Mouse (Mus musculus) R1 (cell line): ENCODE measurements around the gene Cyp2u1.

Experiments
- DNase-seq: peaks from one replicate; pipeline ENCODE4 v3.0.0-alpha.2; 2018; ENCODE audit warnings: low read depth, low spot score

Cyp2u1 gene

DNA sequence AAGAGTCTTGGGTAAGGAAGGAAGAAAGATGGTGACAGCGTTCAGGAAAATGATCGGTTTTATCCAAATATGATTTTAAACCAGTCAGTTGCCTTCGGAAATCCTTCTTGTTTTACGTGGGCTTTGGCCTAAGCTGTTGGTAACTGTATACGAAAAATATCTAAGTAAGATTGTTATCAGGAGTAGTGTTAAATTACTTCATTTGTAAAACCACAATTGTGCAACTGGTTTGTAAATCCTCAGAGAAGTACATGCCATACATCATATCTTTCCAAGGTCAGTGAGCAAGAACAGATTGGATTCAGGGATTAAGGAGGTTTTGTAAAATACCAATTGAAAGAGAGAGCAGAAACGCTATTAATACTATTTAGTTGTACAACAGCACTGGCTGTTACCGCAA is 3.2 kb upstream of the Cyp2u1 start:
- no peak for DNase-seq

DNA sequence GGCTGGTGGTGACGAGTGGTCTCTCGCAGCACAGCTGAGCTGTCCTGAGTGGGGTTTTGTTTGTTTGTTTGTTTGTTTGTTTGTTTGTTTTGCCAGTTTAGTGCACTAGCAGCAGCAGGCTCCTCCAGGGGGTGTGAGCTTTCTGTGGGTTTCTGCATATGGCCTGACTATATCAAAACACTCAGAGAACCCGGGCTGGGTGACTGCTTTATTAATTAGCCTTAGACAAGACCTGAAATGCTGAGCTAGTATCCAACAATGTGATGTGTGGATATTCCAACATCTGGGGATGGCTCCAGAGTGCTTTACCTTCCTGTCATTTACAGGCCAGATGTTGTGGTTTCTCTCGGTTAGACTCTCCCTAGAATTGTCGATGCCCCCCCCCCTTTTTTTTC is 290 bp upstream of the Cyp2u1 start:
- no peak for DNase-seq

DNA sequence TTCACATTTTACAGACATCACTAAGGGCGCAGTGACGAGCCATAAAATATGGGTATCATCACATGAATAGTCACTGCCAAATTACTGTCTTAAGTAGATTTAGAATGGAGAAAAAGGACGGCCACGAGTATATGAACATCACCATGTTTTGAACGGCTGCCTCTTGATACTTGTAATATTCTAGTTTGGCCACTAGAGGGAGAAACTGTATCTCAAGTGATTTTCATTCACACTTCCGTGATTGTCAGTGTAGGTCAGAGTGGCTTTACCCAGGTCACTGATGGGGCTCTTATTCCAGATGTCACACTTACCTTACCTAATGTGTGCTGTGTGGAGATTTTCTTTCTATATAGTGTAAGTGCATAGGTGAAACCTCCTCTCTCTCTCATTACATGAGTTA is 3.1 kb downstream of the Cyp2u1 start:
- peak; percentile 75 for DNase-seq

DNA sequence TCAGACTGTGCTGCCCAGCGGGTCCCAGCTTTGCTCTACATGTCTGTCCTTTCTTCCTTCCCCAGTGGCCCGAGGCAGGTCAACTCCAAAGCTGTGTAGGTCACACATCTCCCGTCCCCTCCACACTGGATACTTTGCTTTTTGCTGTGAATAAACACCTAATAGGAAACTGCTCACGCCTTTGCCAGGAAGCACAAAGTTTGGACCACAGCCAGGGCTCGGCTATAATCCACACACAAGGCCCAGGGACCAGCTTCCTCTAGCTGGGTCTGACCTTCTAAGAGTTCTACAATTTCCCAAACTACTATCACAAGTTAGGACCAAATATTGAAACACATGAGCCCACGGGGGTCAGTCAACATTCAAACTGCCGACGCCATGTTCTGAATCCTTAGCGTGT is 3.9 kb downstream of the Cyp2u1 start:
- DNase-seq: no peak

DNA sequence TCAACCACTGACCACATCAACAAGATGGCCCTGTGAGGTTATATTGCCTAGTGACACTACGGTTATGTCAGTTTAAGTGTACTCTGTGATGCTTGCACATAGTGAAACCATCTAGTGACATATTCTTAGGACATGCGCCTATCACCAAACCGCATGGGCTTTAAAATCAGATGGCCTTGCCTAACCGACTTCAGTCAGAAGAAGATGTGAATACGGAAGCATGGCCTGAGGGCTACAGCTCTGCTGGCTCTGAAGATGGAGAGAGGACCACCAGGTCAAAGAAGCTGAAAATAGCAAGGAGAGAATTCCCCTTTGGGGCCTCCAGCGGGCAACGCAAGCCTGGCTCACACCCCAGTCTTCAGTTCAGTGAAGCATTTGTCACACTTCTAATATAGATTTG is 6.1 kb downstream of the Cyp2u1 start:
- DNase-seq: no peak

DNA sequence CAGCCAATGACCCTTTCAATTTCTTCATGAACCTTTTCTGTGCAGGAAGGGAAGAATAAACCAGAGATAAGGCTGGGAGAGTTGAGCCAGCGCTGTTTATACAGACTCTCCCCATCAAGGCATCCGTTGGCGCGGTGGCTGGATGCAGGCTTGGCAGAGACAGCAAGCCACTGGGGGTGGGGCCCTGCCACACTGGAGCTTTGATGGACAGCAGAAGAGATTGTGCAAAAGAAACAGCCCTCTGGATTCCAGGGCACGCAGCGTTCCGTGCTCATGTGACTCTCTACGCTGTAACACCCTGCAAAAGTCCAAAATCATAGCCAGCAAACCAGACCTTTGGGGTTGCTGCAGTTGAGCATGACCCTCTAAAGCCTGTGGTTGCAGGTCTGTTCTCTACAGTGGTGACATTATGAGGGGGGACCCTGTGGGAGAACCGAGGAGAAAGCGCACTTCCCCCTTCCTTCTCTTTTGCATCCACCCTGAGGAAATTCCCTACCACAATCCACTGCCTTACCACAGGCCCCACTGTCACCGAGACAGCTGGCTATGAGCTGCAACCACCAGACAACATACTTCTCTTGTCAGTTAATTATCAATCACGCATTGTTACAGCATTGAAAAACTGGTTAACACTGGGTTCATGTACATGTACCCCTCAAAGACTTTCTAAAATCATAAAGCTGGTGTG is 7.4 kb downstream of the Cyp2u1 start:
- DNase-seq: no peak

DNA sequence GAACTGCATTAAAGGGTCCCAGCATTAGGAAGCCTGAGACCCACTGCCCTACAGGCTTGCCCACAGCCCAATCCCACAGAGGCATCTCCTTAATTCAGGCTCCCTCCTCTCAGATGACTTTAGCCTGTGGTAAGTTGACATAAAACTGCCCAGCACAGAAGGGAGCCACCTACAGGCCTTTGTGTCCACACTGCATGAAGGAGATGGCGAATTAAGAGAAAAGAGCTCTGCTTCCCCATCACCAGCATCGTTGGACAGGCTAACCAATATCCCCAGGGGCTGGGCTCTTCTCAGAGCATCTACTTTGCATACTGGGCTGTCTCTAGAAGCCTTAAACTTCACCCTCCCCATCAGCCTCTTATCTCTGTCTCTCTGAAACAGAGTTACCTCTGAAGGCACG is 8.5 kb downstream of the Cyp2u1 start:
- no peak for DNase-seq

DNA sequence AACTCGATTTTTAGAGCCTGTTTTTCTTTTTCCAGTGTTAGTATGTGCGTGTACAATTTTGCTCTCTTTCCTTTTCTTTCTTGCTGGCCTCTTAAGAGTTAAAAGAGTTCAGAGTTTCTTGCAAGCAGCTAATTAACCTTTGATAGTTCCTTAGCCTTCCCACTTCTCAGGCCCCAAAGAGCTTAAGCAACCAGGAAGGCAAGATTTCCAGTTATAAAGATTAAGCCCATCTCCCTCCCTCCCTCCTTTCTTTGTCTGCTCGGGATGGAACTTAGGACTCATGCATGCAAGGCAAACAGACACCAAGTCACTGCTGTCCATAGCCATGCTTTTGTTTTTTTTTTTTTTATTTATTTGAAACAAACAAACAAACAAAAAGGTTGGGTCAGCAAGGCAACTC is 10.1 kb downstream of the Cyp2u1 start:
- DNase-seq: no peak

DNA sequence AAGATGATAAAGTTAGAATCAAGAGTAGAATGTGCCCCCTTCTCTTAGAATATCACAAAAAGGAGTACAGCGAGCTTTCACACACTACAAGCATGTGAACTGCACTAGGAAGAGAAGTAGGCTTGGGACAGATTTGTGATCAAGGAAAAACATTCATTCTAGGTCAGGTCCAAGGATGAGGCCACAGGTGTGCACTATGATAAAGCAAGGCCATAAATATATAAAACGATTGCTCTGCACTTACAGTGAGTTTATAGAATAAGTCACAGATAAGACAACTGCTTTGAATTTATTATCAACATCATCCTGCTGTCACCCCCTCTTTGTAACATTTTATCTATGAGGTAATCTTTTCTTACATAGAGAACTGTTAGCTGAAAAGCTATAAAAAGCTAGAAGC is 10.7 kb downstream of the Cyp2u1 start:
- DNase-seq: no peak

DNA sequence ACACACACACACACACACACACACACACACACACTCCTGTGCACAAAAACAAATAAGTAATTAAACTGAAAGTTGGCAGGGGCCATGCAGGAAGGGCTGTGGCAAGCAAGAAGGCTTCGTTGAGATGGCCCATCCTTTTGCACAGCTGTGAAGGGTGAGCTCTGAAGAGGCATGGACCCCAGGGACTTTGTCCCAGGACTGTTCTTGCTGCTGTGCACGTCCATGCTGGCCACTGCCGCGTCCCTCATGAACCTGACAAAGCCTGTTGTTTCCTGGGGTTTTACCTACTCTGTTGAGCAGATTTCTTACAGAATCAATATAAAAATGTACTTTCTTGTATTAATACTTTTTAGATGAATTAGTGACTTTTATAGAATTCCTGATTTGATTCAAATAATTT is 11.1 kb downstream of the Cyp2u1 start:
- no peak for DNase-seq

DNA sequence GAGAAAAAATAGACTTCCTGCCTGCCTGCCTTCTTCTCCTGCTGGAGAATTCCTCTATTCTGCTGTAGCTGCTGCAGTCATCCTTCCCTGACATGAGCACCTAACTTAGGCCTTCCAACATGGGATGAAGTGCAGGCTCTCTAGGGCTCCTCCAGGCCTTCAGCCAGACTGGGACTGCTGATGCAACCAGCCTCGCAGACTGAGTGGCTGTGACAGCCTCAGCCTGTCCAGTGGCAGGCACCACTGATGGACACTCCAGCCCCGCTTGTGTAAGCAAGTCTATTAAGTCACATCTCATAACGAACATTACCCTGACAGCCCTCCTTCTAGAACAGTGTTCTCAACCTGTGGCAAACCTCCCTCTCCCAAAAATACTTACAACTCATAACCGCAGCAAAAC is 28.9 kb downstream of the Cyp2u1 start:
- DNase-seq: no peak

DNA sequence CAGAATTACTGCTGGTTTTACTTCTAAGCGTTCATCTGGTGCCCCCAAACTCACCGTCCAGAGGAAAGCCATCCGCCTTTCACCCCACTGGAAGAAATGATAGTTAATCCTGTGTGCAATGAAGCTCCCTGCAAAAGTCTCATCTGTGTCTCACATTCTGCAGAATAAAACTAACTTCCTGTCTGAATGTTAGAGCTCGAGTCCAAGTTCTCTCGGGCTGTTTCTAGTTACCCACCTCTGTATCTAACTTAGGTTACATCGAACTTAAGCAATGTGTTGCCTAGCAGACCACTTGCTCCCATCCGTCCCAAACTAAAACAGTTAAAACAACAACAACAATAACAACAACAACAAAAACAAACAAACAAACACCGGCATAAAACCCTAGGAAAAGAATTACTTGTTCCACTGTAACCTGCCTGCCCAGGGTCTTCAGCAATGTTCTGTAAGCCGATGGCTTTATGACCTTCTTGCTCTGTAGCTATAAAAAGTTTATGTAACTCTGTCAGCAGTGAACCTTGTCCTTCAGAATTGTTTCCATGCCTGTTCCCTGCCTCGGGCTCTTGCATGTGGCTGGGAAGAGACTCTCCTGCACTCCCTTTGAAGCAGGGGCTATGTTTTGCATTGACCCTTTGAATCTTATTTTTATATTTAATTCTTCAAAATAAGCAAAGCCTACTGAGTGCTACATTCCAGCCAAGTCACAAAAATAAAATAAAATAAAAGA is 30.5 kb downstream of the Cyp2u1 start:
- DNase-seq: no peak

DNA sequence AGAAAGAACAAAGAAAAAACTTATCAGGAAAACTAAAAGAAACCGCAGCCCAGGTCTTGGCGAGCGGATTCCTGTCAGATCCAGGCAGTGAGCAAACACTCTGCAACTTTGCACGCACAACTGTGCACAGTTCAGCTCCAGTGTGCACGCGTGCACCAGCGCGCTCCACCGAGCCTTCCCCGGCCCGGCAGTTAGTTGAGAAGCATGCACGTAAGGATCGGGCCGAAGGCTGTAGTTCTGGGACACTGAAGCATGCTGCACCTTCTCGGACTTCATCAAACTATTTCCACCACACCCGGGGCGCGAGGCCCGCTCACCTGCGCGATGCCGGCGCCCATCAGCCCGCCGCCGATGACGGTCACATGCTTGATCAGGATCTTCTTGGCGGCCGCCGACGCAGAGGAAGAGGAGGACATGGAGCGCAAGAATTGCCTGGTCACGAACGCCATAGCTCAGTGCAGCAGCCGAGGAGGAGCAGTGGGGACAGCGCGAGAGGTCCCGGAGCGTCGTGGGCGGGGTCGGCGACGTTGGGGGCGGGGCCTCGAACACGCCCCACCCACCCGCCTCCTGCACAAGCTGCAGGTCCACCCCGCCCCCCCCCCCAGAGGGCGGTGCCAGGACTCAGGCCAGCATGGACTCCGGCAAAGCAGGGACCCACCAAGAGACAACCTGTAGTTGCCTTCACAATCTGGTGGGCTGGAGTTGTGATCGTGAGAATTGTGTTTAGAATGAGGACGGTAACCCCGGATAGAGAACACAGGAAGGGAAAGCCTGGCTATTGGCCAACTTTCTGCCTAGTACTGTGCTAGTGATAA is 31.3 kb downstream of the Cyp2u1 start, which contains the start of gene Hadh:
Hadh (minus strand) TSS at position 543 of the 815 bp plus-strand sequence.
- peak; percentile 86 for DNase-seq

DNA sequence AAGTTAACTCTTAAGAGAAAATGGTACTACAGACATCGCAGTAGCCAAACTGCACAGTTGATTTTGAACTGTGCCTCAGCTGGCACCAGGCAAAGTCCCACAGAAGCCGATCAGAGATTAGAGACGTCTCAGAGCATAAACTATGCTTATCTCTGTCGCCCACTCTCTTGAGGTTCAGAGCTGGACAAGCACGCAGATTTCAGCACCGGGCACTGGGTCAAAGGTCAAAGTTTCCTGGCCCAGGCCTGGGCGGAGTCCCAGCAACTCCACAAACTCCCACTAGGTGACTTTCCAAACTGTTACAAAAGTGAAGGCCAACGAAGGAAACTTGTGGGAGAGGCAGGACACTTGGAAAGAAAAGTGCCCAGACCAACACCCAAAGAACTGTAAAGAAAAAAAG is 31.9 kb downstream of the Cyp2u1 start:
- peak; percentile 91 for DNase-seq

DNA sequence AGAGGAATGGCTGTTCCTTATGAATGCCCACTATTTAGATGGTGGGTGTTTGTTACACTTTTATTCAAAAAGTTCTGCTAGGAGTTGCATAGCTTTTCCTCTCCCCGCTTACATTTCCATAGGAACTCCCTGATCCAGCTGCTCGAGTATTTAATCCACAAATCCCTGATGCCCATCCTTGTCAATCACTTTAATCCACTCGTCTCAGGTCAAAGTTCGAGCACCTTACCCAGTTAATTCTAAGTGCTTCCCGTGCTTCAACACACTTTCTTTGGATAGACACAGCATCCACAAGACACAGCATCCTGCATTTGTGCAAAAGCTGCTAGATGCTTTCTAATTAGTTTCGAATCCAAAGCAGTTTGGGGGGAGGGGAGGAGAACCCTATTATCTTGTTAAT is 32.6 kb downstream of the Cyp2u1 start:
- peak; percentile 51 for DNase-seq

DNA sequence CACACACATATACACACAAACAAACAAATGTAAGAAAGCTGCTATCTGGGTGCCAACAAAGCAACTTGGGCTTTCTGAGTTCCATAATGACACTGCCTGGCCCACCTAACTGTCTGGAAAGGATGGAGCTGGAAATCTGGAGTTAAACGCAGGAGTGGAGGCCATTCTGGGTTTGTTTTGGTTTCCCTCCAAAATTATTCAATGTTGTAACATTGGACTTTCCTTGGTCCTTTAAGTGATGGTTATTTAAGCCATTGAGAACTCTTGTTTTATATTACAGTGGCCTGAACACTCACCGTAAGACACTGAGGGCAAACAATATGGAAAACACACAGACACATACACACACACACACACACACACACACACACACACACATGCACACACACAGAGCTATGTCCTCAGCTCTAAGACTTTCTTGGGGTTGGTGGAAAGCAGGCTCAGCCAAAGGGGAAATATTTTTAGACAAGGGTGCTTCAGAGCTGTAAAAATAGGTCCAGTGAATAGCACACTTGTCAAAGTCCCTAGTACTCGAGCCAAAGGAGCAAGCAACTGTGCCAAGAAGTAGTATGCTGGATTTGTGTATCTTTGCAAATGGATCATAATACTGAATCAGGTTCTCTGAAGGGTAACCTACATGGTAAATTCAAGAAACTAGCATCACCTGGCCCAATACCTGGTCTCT is 36.5 kb downstream of the Cyp2u1 start:
- DNase-seq: no peak

DNA sequence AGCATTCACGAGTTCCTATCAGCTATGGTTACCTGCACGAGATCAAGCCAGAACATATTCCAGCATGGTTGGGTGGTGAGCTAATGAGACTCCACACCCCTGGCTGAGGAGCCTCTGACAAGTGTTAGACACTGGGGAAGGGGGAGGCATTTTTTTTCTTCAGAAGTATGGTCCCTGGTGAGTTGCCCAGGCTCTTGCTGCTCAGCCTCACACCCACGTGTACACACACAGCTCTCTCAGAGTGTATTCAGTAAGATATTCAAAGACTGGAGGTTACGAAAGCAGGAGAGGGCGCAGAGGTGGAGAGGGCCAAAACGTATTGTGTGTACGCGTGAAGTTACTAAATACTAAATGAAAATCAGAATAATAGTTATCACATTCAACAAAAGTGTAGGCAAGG is 37.5 kb downstream of the Cyp2u1 start:
- DNase-seq: no peak

DNA sequence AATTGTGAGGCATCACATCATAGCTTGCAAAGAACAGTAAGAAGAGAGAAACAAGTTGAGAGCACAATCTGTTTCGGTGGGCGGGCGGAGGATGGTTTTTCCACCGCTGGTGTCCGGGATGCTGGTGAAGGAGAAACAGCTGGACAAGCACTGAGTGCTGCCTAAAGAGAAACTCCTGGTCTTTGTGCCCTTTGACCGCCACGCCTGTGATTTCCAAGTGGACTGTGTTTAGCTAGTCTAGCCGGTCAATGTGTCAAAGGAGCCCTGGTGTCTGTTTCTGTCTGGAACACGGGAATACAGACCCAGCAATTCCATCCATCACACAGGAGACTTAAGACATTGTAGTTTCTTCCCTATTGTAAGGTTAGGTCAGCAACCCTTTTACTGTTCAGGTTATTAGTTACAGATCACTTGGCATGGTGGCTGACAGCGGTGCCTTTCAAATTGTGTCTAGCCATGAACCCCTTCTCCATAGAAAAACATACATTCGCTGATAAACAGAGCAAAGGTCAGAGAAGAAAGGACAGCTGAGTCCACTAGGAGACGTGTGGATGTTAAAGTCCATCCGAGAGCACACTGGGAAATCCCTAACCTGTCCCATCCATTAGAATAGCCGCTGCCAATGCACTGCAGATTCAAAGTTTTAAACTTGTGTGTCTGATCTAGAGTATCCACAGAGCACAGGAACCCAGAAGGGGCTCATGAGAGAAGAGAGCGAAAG is 39.1 kb downstream of the Cyp2u1 start:
- no peak for DNase-seq

DNA sequence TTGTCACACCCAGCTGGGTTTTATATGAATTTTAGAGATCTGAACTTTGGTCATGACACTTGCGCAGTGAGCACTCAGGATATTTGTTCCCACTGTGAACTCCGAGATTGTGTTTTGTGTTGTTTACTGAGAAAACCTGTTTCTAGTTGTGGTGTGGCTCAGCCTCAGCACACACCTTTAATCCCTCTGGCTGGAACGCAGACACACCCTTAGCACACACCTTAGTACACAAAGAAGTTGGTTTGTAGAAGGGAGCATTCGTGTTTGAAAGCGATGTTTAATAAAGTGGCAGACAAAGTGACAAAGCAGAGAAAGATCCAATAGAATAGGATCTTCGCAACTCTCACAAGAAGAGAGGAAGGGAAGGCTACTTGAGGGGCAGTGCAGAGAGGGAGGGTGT is 42.6 kb downstream of the Cyp2u1 start:
- DNase-seq: peak; percentile 82

DNA sequence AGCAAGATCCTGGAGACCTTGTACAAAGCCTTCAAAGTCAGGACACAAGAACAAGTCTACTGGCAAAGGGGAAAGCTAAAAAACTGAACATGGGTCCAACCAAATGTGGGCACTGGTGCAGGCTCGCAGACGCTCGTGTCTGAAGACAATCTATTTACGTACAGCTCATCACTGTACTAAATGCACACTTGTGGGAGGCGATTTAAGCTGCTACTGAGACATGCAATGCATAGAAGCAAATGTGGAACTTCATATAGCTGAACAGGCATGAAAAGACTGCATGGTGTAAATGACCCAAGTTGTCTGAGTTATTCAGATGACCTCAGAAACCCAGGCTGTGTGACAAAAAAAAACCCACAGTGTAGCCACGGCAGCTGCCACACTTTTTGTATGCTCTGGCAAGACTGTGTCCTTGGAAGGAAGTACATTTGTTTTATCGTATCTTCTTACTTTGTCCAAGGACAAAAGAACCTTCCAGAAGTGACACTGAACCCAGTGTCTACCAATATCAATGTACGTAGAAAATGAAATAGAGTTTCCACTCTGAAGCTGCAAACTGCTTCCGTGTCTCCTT is 43.5 kb downstream of the Cyp2u1 start:
- no peak for DNase-seq

DNA sequence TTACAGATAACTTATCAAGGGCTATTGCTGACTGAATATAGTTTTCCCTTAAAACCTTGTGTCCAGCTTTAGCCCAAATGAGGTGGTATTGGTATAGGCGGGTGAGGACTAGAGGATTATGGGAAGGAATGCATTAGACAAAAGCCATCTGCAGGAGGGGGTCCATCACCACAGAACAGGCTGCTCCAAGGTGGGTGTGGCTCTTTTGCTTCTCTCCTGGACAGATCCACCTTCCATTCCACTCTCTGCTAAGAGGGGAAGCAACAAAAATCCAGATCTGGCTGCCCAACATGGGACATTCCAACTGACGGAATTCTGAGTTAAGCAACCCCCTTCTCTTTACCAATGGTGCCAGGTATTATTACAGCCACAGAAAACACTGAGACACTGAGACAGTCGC is 44.1 kb downstream of the Cyp2u1 start:
- peak; percentile 82 for DNase-seq
